Mouse (Mus musculus) bone marrow macrophage, adult 2 months (primary cell): Measurements from ENCODE around the gene Rsph9.
A peak's percentile ranks its signal among the peaks of the same experiment; 100 is the strongest.

Source experiments
- CTCF ChIP-seq: IDR thresholded peaks from 2 replicates; pipeline ENCODE4 v1.5.1; 2012; ENCODE audit warnings: low read depth, mild to moderate bottlenecking, low read length, moderate library complexity
- POLR2A ChIP-seq: IDR thresholded peaks from 2 replicates; pipeline ENCODE4 v1.6.1; 2012; ENCODE audit warnings: mild to moderate bottlenecking, low read depth, low read length, borderline replicate concordance

GRCm38 (mm10) chr17:46075116-46075485 is 68.9 kb downstream of the Rsph9 start:
- TF ChIP-seq CTCF (peak; percentile 43; the same call in 1 of the 2 replicates), POLR2A (no peak)
